Mouse (Mus musculus): ENCODE data around the gene Pbx1. TPM values are rescaled to one million over a fixed set of nuclear protein-coding genes. Genes with fewer than 3 reads are reported as not detected.
A peak's percentile ranks its signal among the peaks of the same experiment; 100 is the strongest.

The Pbx1 gene
- total and polyA plus RNA-seq, 2 experiments = 6.1 to 7.7 TPM

DNA sequence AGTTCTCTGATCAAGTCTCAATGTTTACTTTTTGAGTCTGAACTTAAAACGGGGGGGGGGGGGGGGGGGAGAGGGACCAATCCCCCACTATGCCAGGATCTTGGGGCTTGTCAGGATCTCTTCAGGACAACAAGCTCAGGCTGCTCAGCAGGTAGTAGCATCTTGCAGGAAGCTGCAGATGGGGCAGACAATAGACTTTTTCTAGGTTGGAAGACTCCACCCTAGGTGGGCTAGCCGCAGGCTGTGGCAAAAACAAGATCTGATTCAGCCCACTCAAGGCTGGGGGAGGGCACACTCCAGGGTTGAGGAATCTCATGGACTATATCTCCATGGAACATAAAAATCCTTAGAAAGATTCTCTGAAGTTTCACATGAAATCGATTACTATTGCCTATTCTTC lies 330.6 kb downstream of the Pbx1 start:
- no peak overlapping the region for H3K4me3 ChIP-seq (ENCODE audit: insufficient read depth, low read depth, low read length)
- no peak overlapping the region for H3K27ac ChIP-seq (replicated peaks; ENCODE audit: insufficient read depth, low read depth, low read length)
- no peak for DNase-seq (ENCODE audit: extremely low read depth, low read depth, low spot score)
- H3K4me1 ChIP-seq (ENCODE audit: control insufficient read depth, insufficient read depth, low read length) = no peaks in the 10 kb centered on the region
- H3K79me2 ChIP-seq (ENCODE audit: control insufficient read depth, insufficient read depth, low read length) = no peaks in the 10 kb centered on the region
- no peaks in the 10 kb centered on the region for H3K36me3 ChIP-seq (ENCODE audit: control insufficient read depth, insufficient read depth, low read length)
- H3K27me3 ChIP-seq (ENCODE audit: control insufficient read depth, insufficient read depth, low read length) = no peaks in the 10 kb centered on the region
- no peak overlapping the region for H3K9ac ChIP-seq (ENCODE audit: low read depth, low read length)
- WGBS = 65% methylated on average over 3 of the region's 3 CpGs
- TF ChIP-seq POLR2A (IDR thresholded peaks at IDR 0.05; ENCODE audit: extremely low read depth, insufficient read depth, low read length) = no peak
- no peak for TF ChIP-seq CTCF (IDR thresholded peaks at IDR 0.05; ENCODE audit: low read depth, low read length)

GRCm38 (mm10) chr1:168098806-168099205 lies 333.3 kb downstream of the Pbx1 start:
- no peaks in the 10 kb centered on the region for H3K36me3 ChIP-seq (ENCODE audit: control insufficient read depth, insufficient read depth, low read length)
- no peak overlapping the region for H3K4me3 ChIP-seq (ENCODE audit: insufficient read depth, low read depth, low read length)
- no peak for TF ChIP-seq CTCF (IDR thresholded peaks at IDR 0.05; ENCODE audit: low read depth, low read length)
- no peak for TF ChIP-seq POLR2A (IDR thresholded peaks at IDR 0.05; ENCODE audit: extremely low read depth, insufficient read depth, low read length)
- WGBS = 96% methylated on average over 2 of the region's 2 CpGs
- H3K27ac ChIP-seq (replicated peaks; ENCODE audit: insufficient read depth, low read depth, low read length) = no peak overlapping the region
- no peaks in the 10 kb centered on the region for H3K27me3 ChIP-seq (ENCODE audit: control insufficient read depth, insufficient read depth, low read length)
- H3K79me2 ChIP-seq (ENCODE audit: control insufficient read depth, insufficient read depth, low read length) = no peaks in the 10 kb centered on the region
- H3K9ac ChIP-seq (ENCODE audit: low read depth, low read length) = no peak overlapping the region
- no peak for DNase-seq (ENCODE audit: extremely low read depth, low read depth, low spot score)
- no peaks in the 10 kb centered on the region for H3K4me1 ChIP-seq (ENCODE audit: control insufficient read depth, insufficient read depth, low read length)

GRCm38 (mm10) chr1:168094671-168095070 lies 337.4 kb downstream of the Pbx1 start:
- DNase-seq (ENCODE audit: extremely low read depth, low read depth, low spot score) = no peak
- Histone ChIP-seq H3K4me3 (ENCODE audit: insufficient read depth, low read depth, low read length) (no peak overlapping the region), H3K36me3 (ENCODE audit: control insufficient read depth, insufficient read depth, low read length) (no peaks in the 10 kb centered on the region), H3K4me1 (ENCODE audit: control insufficient read depth, insufficient read depth, low read length) (no peaks in the 10 kb centered on the region), H3K9ac (ENCODE audit: low read depth, low read length) (no peak overlapping the region), H3K79me2 (ENCODE audit: control insufficient read depth, insufficient read depth, low read length) (no peaks in the 10 kb centered on the region), H3K27me3 (ENCODE audit: control insufficient read depth, insufficient read depth, low read length) (no peaks in the 10 kb centered on the region), H3K27ac (replicated peaks; ENCODE audit: insufficient read depth, low read depth, low read length) (no peak overlapping the region)
- TF ChIP-seq CTCF (IDR thresholded peaks at IDR 0.05; ENCODE audit: low read depth, low read length) = no peak
- no peak for TF ChIP-seq POLR2A (IDR thresholded peaks at IDR 0.05; ENCODE audit: extremely low read depth, insufficient read depth, low read length)
- WGBS = 32% methylated on average over 4 of the region's 4 CpGs

- Histone ChIP-seq H3K79me2 (ENCODE audit: control insufficient read depth, insufficient read depth, low read length) (no peaks in the 10 kb centered on the region), H3K9ac (ENCODE audit: low read depth, low read length) (no peak overlapping the region), H3K4me1 (ENCODE audit: control insufficient read depth, insufficient read depth, low read length) (no peaks in the 10 kb centered on the region), H3K36me3 (ENCODE audit: control insufficient read depth, insufficient read depth, low read length) (no peaks in the 10 kb centered on the region), H3K27ac (replicated peaks; ENCODE audit: insufficient read depth, low read depth, low read length) (no peak overlapping the region), H3K4me3 (ENCODE audit: insufficient read depth, low read depth, low read length) (no peak overlapping the region), H3K27me3 (ENCODE audit: control insufficient read depth, insufficient read depth, low read length) (no peaks in the 10 kb centered on the region)
- peak; percentile 1 for DNase-seq (ENCODE audit: extremely low read depth, low read depth, low spot score)
- WGBS = 76% methylated on average over 2 of the region's 2 CpGs
- TF ChIP-seq CTCF (IDR thresholded peaks at IDR 0.05; ENCODE audit: low read depth, low read length) (0 out of 2 replicates have a peak, but pooled peaks have one; percentile 5), POLR2A (IDR thresholded peaks at IDR 0.05; ENCODE audit: extremely low read depth, insufficient read depth, low read length) (no peak)
Observed at GRCm38 (mm10) chr1:168093044-168093443, 339.0 kb downstream of the Pbx1 start.

DNA sequence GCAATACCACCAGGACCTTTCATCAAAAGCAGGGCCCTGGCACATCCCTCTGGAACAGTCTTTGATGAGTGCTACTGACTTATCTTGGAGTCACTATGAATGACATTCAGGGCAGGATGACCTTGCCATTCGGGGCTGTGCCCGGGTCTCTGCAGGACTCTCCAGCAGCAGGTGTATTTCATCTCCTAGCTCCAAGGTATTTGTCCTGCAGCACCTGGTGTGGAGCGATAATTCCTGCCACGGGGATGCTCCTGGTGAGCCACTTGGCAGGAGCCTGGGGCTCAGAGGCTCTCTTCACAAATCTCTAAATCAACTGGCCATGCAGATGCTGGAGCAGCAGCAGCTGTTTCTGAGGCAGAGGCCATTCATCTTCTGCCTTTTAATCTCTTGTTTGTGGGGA lies 340.4 kb downstream of the Pbx1 start:
- TF ChIP-seq CTCF (IDR thresholded peaks at IDR 0.05; ENCODE audit: low read depth, low read length) (no peak), POLR2A (IDR thresholded peaks at IDR 0.05; ENCODE audit: extremely low read depth, insufficient read depth, low read length) (no peak)
- Histone ChIP-seq H3K27ac (replicated peaks; ENCODE audit: insufficient read depth, low read depth, low read length) (no peak overlapping the region), H3K79me2 (ENCODE audit: control insufficient read depth, insufficient read depth, low read length) (no peaks in the 10 kb centered on the region), H3K9ac (ENCODE audit: low read depth, low read length) (no peak overlapping the region), H3K4me1 (ENCODE audit: control insufficient read depth, insufficient read depth, low read length) (no peaks in the 10 kb centered on the region), H3K27me3 (ENCODE audit: control insufficient read depth, insufficient read depth, low read length) (no peaks in the 10 kb centered on the region), H3K4me3 (ENCODE audit: insufficient read depth, low read depth, low read length) (no peak overlapping the region), H3K36me3 (ENCODE audit: control insufficient read depth, insufficient read depth, low read length) (no peaks in the 10 kb centered on the region)
- DNase-seq (ENCODE audit: extremely low read depth, low read depth, low spot score) = no peak
- 59% methylated on average over 4 of the region's 4 CpGs for WGBS

DNA sequence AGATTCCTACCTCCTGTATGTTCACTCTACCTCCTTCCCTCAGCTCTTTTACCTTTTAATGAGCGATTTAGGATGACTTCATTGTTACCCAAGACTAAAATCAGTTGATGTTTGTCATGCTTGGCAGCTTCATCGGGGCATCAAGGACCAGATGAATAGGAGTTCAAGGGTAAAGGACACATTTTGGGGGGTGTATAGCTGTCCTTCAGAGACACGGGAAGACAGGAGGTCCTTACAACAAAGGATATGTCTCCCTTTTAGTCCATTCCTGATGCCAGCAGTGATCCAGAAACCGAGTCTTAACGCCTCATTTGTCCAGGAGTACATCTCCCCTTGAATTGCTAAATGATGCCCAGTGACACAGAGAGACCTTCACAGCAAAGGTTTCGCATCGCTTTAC lies 343.4 kb downstream of the Pbx1 start:
- Histone ChIP-seq H3K27ac (replicated peaks; ENCODE audit: insufficient read depth, low read depth, low read length) (no peak overlapping the region), H3K4me1 (ENCODE audit: control insufficient read depth, insufficient read depth, low read length) (no peaks in the 10 kb centered on the region), H3K79me2 (ENCODE audit: control insufficient read depth, insufficient read depth, low read length) (no peaks in the 10 kb centered on the region), H3K36me3 (ENCODE audit: control insufficient read depth, insufficient read depth, low read length) (no peaks in the 10 kb centered on the region), H3K4me3 (ENCODE audit: insufficient read depth, low read depth, low read length) (no peak overlapping the region), H3K27me3 (ENCODE audit: control insufficient read depth, insufficient read depth, low read length) (no peaks in the 10 kb centered on the region), H3K9ac (ENCODE audit: low read depth, low read length) (no peak overlapping the region)
- DNase-seq (ENCODE audit: extremely low read depth, low read depth, low spot score) = no peak
- WGBS = 79% methylated on average over 7 of the region's 7 CpGs
- TF ChIP-seq CTCF (IDR thresholded peaks at IDR 0.05; ENCODE audit: low read depth, low read length) = no peak
